Mouse (Mus musculus) limb, embryonic 14.5 days (tissue): ENCODE measurements around the gene Dio3. TPM values are rescaled to one million over a fixed set of nuclear protein-coding genes. Genes with fewer than 3 reads are reported as not detected.

Source experiments
- ATAC-seq: fragments of 200-750 bp; cut with Nextera tagmentation; 2 replicates; pipeline ENCODE4 v1.8.0; 2017; ENCODE audit warnings: low read depth, moderate number of reproducible peaks, moderate TSS enrichment; ENCODE audit not compliant: low FRiP score
- DNase-seq: peaks from one replicate; pipeline ENCODE4 v3.0.0-alpha.2; 2015; ENCODE audit warnings: low spot score
- H3K27ac ChIP-seq: fragments of 300-500 bp; sonication (generic); replicated peaks from 2 replicates; pipeline ENCODE4 v1.5.1; 2014; ENCODE audit warnings: low read depth, mild to moderate bottlenecking, low read length, moderate library complexity, mixed read lengths
- H3K27me3 ChIP-seq: fragments of 300-500 bp; sonication (generic); 2 replicates; pipeline ENCODE4 v1.6.1; 2014; ENCODE audit warnings: low read length, mixed read lengths; ENCODE audit not compliant: control insufficient read depth, insufficient read depth
- H3K36me3 ChIP-seq: fragments of 300-500 bp; sonication (generic); 2 replicates; pipeline ENCODE4 v1.6.1; 2014; ENCODE audit warnings: mild to moderate bottlenecking, low read length, moderate library complexity, mixed read lengths; ENCODE audit not compliant: control insufficient read depth, insufficient read depth
- H3K4me1 ChIP-seq: fragments of 300-500 bp; sonication (generic); 2 replicates; pipeline ENCODE4 v1.6.1; 2014; ENCODE audit warnings: antibody characterized with exemption, low read length, mixed read lengths; ENCODE audit not compliant: control insufficient read depth, insufficient read depth
- H3K4me2 ChIP-seq: fragments of 300-500 bp; sonication (generic); replicated peaks from 2 replicates; pipeline ENCODE4 v1.6.1; 2014; ENCODE audit warnings: low read depth, mild to moderate bottlenecking, low read length, moderate library complexity; ENCODE audit not compliant: severe bottlenecking
- H3K4me3 ChIP-seq: fragments of 300-500 bp; sonication (generic); replicated peaks from 2 replicates; pipeline ENCODE4 v1.5.1; 2014; ENCODE audit warnings: low read length
- H3K9ac ChIP-seq: fragments of 300-500 bp; sonication (generic); 2 replicates; pipeline ENCODE4 v1.6.1; 2014; ENCODE audit warnings: mild to moderate bottlenecking, low read depth, low read length, moderate library complexity; ENCODE audit not compliant: severe bottlenecking
- H3K9me3 ChIP-seq: fragments of 300-500 bp; sonication (generic); 2 replicates; pipeline ENCODE4 v1.6.1; 2016; ENCODE audit warnings: low read length; ENCODE audit not compliant: control insufficient read depth
- POLR2A ChIP-seq: fragments of 200-500 bp; IDR thresholded peaks from 2 replicates; pipeline ENCODE4 v1.8.0; 2012; ENCODE audit warnings: inconsistent platforms, mild to moderate bottlenecking, moderate library complexity, borderline replicate concordance; ENCODE audit not compliant: insufficient read depth, insufficient read length; ENCODE audit errors: extremely low read depth
- WGBS: fragments of 180-500 bp; shearing (Covaris S2); extraction: QIAGEN DNeasy Blood & Tissue Kit; methylation state at CpG from one replicate; pipeline ENCODE4 v1.1.7; 2014; 5-methylcytosine and 5-hydroxymethylcytosine counted together
- polyA plus RNA-seq, 2 experiments: library from polyadenylated mRNA; depleted of rRNA in 1 of 2; stranded (reverse) in 1 of 2; unstranded in 1 of 2; fragments of >200 nt; fragmentation: Nextera tagmentation in 1 of 2; extraction: Ambion mirVana in 1 of 2; gene quantifications; 2 replicates each; pipeline versions ENCODE4 v1.2.1 to v1.2.3; 2012 to 2014

The Dio3 gene
- polyA plus RNA-seq, 2 experiments, result 0.59 to 6.9 TPM

DNA sequence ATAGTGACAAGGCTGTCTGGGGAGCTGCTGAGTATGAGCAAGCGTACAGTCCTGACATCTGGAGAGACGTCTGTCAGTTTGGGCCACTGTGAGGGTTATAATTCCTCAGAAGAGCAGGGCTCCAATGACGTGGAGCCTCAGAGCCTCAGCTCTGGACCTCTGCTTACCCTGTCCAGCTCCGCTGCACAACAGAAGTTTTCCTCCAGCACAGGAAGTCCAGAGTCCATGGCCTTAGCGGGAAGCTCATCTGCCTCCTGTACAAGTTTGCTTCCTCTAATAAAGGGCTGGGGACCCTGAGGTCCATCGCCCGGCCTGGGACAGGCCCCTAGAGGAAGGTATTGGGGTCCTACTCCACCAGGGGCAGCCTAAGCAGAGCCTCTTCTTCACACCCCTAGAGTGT, 41.8 kb upstream of the Dio3 start:
- Histone ChIP-seq H3K9me3 (no peaks in the 10 kb centered on the region), H3K4me3 (no peak overlapping the region), H3K9ac (no peak overlapping the region), H3K4me2 (no peak overlapping the region), H3K4me1 (peaks cover 6% of the 10 kb centered on the region; the same call in 1 of the 2 replicates), H3K27ac (no peak overlapping the region), H3K36me3 (no peaks in the 10 kb centered on the region), H3K27me3 (0 out of 2 replicates have a peak, but pooled peaks cover 6% of the 10 kb centered on the region)
- TF ChIP-seq POLR2A, result no peak
- no peak for ATAC-seq
- 72% methylated on average over 7 of the region's 7 CpGs for WGBS
- DNase-seq, result no peak

DNA sequence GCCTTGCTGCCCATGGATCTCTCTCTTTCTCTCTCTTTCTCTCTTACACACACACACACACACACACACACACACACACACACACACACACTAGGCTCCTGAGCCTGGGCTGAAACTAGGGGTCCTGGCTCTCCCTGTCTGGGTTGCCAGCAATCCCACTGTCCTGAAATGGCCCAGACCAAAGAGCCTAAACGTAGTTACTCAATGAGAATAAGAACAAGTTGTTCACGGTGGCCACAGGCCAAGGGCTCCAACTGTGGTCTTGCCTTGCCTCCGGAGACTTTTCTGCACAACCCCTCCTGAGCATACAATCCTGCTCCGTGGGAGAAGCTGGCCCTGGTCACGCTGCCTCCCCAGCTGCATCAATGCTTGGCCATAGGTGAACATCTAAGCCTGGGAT, 39.5 kb upstream of the Dio3 start:
- Histone ChIP-seq H3K4me1 (no peaks in the 10 kb centered on the region), H3K36me3 (no peaks in the 10 kb centered on the region), H3K9me3 (no peaks in the 10 kb centered on the region), H3K9ac (no peak overlapping the region), H3K27ac (no peak overlapping the region), H3K4me2 (no peak overlapping the region), H3K4me3 (no peak overlapping the region), H3K27me3 (0 out of 2 replicates have a peak, but pooled peaks cover 4% of the 10 kb centered on the region)
- no peak for TF ChIP-seq POLR2A
- ATAC-seq (no peak), DNase-seq (no peak)
- 84% methylated on average over 5 of the region's 5 CpGs for WGBS

DNA sequence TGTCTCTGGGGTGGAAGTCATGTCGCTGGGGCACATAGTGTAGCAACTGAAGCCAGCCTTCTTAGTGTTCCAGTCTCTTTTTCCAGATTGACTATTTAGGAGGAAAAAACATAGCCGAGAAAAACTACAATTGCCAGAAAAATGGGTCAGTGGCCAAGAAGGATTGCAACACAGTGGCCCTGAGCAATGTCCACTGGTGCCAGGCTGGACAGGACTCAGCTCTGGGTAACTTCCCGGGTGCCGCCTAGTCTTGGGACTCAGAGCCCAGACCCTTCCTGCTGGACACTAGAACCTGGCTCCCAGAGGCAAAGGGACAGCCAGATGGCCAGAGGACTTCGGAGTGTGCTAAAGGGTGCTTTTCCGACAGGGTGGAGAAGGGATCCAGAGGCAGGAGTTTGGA, 34.3 kb upstream of the Dio3 start:
- Histone ChIP-seq H3K36me3 (no peaks in the 10 kb centered on the region), H3K9me3 (no peaks in the 10 kb centered on the region), H3K27ac (no peak overlapping the region), H3K27me3 (no peaks in the 10 kb centered on the region), H3K4me3 (no peak overlapping the region), H3K9ac (no peak overlapping the region), H3K4me2 (no peak overlapping the region), H3K4me1 (no peaks in the 10 kb centered on the region)
- TF ChIP-seq POLR2A, result no peak
- DNase-seq, result no peak
- no peak for ATAC-seq
- 82% methylated on average over 6 of the region's 6 CpGs for WGBS

DNA sequence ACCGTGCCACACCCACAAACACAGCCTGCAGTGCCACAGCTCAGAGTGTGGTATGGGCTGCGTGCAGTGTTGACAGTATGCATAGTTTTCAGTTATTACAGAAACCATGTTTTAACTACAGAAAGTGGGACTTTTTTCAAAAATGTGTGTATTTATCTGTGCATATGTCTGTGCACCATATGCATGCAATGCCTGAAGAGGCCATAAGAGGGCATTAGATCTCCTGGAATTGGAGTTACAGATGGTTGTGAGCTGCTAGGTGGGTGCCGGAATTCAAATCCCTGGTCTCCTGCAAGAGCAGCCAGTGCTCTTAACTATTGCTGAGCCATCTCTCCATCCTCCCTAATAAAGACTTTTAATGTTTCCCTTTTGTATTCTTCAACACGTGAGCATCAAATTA, 33.4 kb upstream of the Dio3 start:
- TF ChIP-seq POLR2A, result no peak
- H3K4me2 ChIP-seq, result no peak overlapping the region
- no peaks in the 10 kb centered on the region for H3K4me1 ChIP-seq
- H3K27me3 ChIP-seq, result no peaks in the 10 kb centered on the region
- no peak overlapping the region for H3K9ac ChIP-seq
- no peak overlapping the region for H3K4me3 ChIP-seq
- H3K36me3 ChIP-seq, result no peaks in the 10 kb centered on the region
- no peak overlapping the region for H3K27ac ChIP-seq
- no peaks in the 10 kb centered on the region for H3K9me3 ChIP-seq
- ATAC-seq, result no peak
- WGBS, result 90% methylated on average over 4 of the region's 4 CpGs
- no peak for DNase-seq

DNA sequence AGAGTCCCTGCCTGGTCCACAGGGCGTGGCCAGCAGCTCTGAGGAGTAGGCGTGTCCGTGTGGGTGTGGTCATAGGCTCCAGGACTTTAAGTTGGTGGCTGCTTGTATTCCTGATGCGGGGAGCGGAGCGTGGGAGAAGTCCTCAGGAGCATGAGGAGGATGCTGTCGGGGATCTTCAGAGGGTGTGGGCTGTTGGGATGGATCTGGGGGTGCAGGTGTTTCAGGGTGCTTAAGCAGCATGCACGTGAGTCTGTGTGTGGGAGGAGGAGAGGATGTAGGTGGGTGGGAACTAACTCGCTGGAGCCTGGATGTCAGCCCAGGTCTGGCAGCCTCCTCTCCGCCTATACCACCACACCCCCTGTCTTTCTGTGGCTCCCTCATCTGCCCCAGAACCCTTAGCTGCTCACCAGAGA, 26.7 kb upstream of the Dio3 start:
- DNase-seq, result no peak
- Histone ChIP-seq H3K4me3 (no peak overlapping the region), H3K9me3 (no peaks in the 10 kb centered on the region), H3K4me2 (no peak overlapping the region), H3K36me3 (no peaks in the 10 kb centered on the region), H3K4me1 (0 out of 2 replicates have a peak, but pooled peaks cover 6% of the 10 kb centered on the region), H3K9ac (no peak overlapping the region), H3K27me3 (no peaks in the 10 kb centered on the region; the same call in 1 of the 2 replicates), H3K27ac (no peak overlapping the region)
- TF ChIP-seq POLR2A, result no peak
- 28% methylated on average over 9 of the region's 10 CpGs for WGBS
- ATAC-seq, result no peak

DNA sequence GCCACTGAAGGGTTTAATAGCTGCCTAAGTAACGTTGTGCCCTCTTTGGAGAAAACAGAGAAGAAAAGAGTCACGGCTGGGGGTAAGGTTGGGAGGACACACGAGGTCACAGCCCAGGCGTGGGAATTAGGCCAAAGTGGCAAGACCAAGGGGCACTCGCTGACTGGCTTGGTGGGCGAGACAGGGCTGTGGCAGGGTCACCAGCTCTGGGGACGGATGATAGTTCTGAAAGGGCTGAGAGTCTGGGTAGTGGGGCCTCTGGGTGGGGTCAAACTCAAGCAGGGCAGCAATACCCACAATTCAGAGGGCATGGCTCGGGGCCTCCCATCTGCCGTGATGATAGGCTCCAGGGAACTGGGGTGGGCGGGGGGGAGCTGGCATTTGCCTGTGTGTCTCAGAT, 23.1 kb upstream of the Dio3 start:
- no peak for DNase-seq

More for the DNA sequence above, 23.1 kb upstream of the Dio3 start:
- no peak overlapping the region for H3K4me3 ChIP-seq
- H3K4me1 ChIP-seq, result 0 out of 2 replicates have a peak, but pooled peaks cover 6% of the 10 kb centered on the region
- no peak overlapping the region for H3K27ac ChIP-seq
- H3K27me3 ChIP-seq, result no peaks in the 10 kb centered on the region; the same call in none of the 2 replicates
- 59% methylated on average over 10 of the region's 10 CpGs for WGBS
- no peak overlapping the region for H3K9ac ChIP-seq
- no peak for TF ChIP-seq POLR2A
- no peaks in the 10 kb centered on the region for H3K9me3 ChIP-seq
- no peaks in the 10 kb centered on the region for H3K36me3 ChIP-seq
- H3K4me2 ChIP-seq, result no peak overlapping the region
- ATAC-seq, result no peak
